Mouse (Mus musculus): ENCODE data around the gene Slc5a12. TPM values are rescaled to one million over a fixed set of nuclear protein-coding genes. Genes with fewer than 3 reads are reported as not detected.

The Slc5a12 gene
- total RNA-seq (2014; rRNA removed) = not detected in 2 replicates
- not detected in 2 replicates for polyA plus RNA-seq (2015; fragmentation: Nextera tagmentation; extraction: Ambion mirVana)

GRCm38 (mm10) chr2:110596932-110597331, at the start of gene Slc5a12:
TSS of gene Slc5a12 (plus strand) at chr2:110597298.
- 73% methylated on average over 2 of the region's 2 CpGs for WGBS
- H3K27me3 ChIP-seq (ENCODE audit: insufficient read depth, low read length) = no peaks in the 10 kb centered on the region
- ATAC-seq = no peak

GRCm38 (mm10) chr2:110556098-110556497, 41.0 kb upstream of the Slc5a12 start:
- no peaks in the 10 kb centered on the region for H3K4me1 ChIP-seq (ENCODE audit: insufficient read depth, low read length)

More at GRCm38 (mm10) chr2:110596932-110597331, at the start of gene Slc5a12:
- H3K36me3 ChIP-seq (ENCODE audit: insufficient read depth, low read length) = no peaks in the 10 kb centered on the region
- no peak within 1 kb of the TSS for H3K4me2 ChIP-seq (ENCODE audit: low read depth, low read length)
- no peak for TF ChIP-seq CTCF (IDR thresholded peaks at IDR 0.05; ENCODE audit: low read depth)
- no peak for DNase-seq (ENCODE audit: low spot score)
- no peak within 1 kb of the TSS for H3K27ac ChIP-seq
- no peaks in the 10 kb centered on the region for H3K4me1 ChIP-seq (ENCODE audit: insufficient read depth, low read length)
- H3K9ac ChIP-seq (replicated peaks; ENCODE audit: low read length) = no peak within 1 kb of the TSS
- no peaks in the 10 kb centered on the region for H3K9me3 ChIP-seq (ENCODE audit: low read length)
- H3K4me3 ChIP-seq (ENCODE audit: low read length) = no peak within 1 kb of the TSS

GRCm38 (mm10) chr2:110562621-110563020, 34.5 kb upstream of the Slc5a12 start:
- Histone ChIP-seq H3K9ac (replicated peaks; ENCODE audit: low read length) (no peak overlapping the region), H3K27me3 (ENCODE audit: insufficient read depth, low read length) (no peaks in the 10 kb centered on the region), H3K4me2 (ENCODE audit: low read depth, low read length) (no peak overlapping the region), H3K9me3 (ENCODE audit: low read length) (no peaks in the 10 kb centered on the region), H3K4me3 (ENCODE audit: low read length) (no peak overlapping the region), H3K36me3 (ENCODE audit: insufficient read depth, low read length) (no peaks in the 10 kb centered on the region), H3K4me1 (ENCODE audit: insufficient read depth, low read length) (no peaks in the 10 kb centered on the region), H3K27ac (no peak overlapping the region)
- TF ChIP-seq CTCF (IDR thresholded peaks at IDR 0.05; ENCODE audit: low read depth) = no peak
- 70% methylated on average over 2 of the region's 2 CpGs for WGBS
- ATAC-seq = no peak
- no peak for DNase-seq (ENCODE audit: low spot score)

More at GRCm38 (mm10) chr2:110556098-110556497, 41.0 kb upstream of the Slc5a12 start:
- Histone ChIP-seq H3K9ac (replicated peaks; ENCODE audit: low read length) (no peak overlapping the region), H3K36me3 (ENCODE audit: insufficient read depth, low read length) (no peaks in the 10 kb centered on the region), H3K27ac (no peak overlapping the region), H3K27me3 (ENCODE audit: insufficient read depth, low read length) (no peaks in the 10 kb centered on the region), H3K9me3 (ENCODE audit: low read length) (no peaks in the 10 kb centered on the region), H3K4me3 (ENCODE audit: low read length) (no peak overlapping the region), H3K4me2 (ENCODE audit: low read depth, low read length) (no peak overlapping the region)
- 89% methylated on average over 1 of the region's 1 CpGs for WGBS
- no peak for TF ChIP-seq CTCF (IDR thresholded peaks at IDR 0.05; ENCODE audit: low read depth)
- DNase-seq (ENCODE audit: low spot score) (no peak), ATAC-seq (no peak)

- H3K27me3 ChIP-seq (ENCODE audit: insufficient read depth, low read length) = no peaks in the 10 kb centered on the region
- ATAC-seq = peak; percentile 89
- WGBS = 40% methylated on average over 5 of the region's 5 CpGs
These were observed 32.1 kb upstream of the Slc5a12 start for GRCm38 (mm10) chr2:110564673-110565627.

GRCm38 (mm10) chr2:110586692-110587091, 10.4 kb upstream of the Slc5a12 start:
- DNase-seq (ENCODE audit: low spot score) (no peak), ATAC-seq (no peak)
- Histone ChIP-seq H3K9ac (replicated peaks; ENCODE audit: low read length) (no peak overlapping the region), H3K27me3 (ENCODE audit: insufficient read depth, low read length) (no peaks in the 10 kb centered on the region), H3K4me1 (ENCODE audit: insufficient read depth, low read length) (no peaks in the 10 kb centered on the region), H3K4me3 (ENCODE audit: low read length) (no peak overlapping the region), H3K36me3 (ENCODE audit: insufficient read depth, low read length) (no peaks in the 10 kb centered on the region), H3K27ac (no peak overlapping the region), H3K4me2 (ENCODE audit: low read depth, low read length) (no peak overlapping the region), H3K9me3 (ENCODE audit: low read length) (no peaks in the 10 kb centered on the region)
- no peak for TF ChIP-seq CTCF (IDR thresholded peaks at IDR 0.05; ENCODE audit: low read depth)
- 89% methylated on average over 6 of the region's 6 CpGs for WGBS

More at GRCm38 (mm10) chr2:110564673-110565627, 32.1 kb upstream of the Slc5a12 start:
- peak; percentile 84 for TF ChIP-seq CTCF (IDR thresholded peaks at IDR 0.05; ENCODE audit: low read depth)
- no peaks in the 10 kb centered on the region for H3K4me1 ChIP-seq (ENCODE audit: insufficient read depth, low read length)
- H3K27ac ChIP-seq = no peak overlapping the region
- H3K9me3 ChIP-seq (ENCODE audit: low read length) = no peaks in the 10 kb centered on the region
- H3K4me2 ChIP-seq (ENCODE audit: low read depth, low read length) = no peak overlapping the region
- no peak overlapping the region for H3K4me3 ChIP-seq (ENCODE audit: low read length)
- no peaks in the 10 kb centered on the region for H3K36me3 ChIP-seq (ENCODE audit: insufficient read depth, low read length)
- DNase-seq (ENCODE audit: low spot score) = peak; percentile 93
- no peak overlapping the region for H3K9ac ChIP-seq (replicated peaks; ENCODE audit: low read length)

- Histone ChIP-seq H3K4me1 (ENCODE audit: insufficient read depth, low read length) (no peaks in the 10 kb centered on the region), H3K9ac (replicated peaks; ENCODE audit: low read length) (no peak overlapping the region), H3K4me2 (ENCODE audit: low read depth, low read length) (no peak overlapping the region), H3K27ac (no peak overlapping the region), H3K4me3 (ENCODE audit: low read length) (no peak overlapping the region), H3K27me3 (ENCODE audit: insufficient read depth, low read length) (no peaks in the 10 kb centered on the region), H3K9me3 (ENCODE audit: low read length) (no peaks in the 10 kb centered on the region), H3K36me3 (ENCODE audit: insufficient read depth, low read length) (no peaks in the 10 kb centered on the region)
- DNase-seq (ENCODE audit: low spot score) (no peak), ATAC-seq (no peak)
- 88% methylated on average over 1 of the region's 1 CpGs for whole genome bisulfite sequencing
- no peak for TF ChIP-seq CTCF (IDR thresholded peaks at IDR 0.05; ENCODE audit: low read depth)
These were observed 7.1 kb upstream of the Slc5a12 start for GRCm38 (mm10) chr2:110590007-110590406.

- DNase-seq (ENCODE audit: low spot score) = no peak
- no peak overlapping the region for H3K9ac ChIP-seq (replicated peaks; ENCODE audit: low read length)
- H3K9me3 ChIP-seq (ENCODE audit: low read length) = no peaks in the 10 kb centered on the region
- H3K4me3 ChIP-seq (ENCODE audit: low read length) = no peak overlapping the region
- H3K27ac ChIP-seq = no peak overlapping the region
- H3K27me3 ChIP-seq (ENCODE audit: insufficient read depth, low read length) = no peaks in the 10 kb centered on the region
- H3K4me2 ChIP-seq (ENCODE audit: low read depth, low read length) = no peak overlapping the region
- no peak for TF ChIP-seq CTCF (IDR thresholded peaks at IDR 0.05; ENCODE audit: low read depth)
- ATAC-seq = no peak
- H3K36me3 ChIP-seq (ENCODE audit: insufficient read depth, low read length) = no peaks in the 10 kb centered on the region
- H3K4me1 ChIP-seq (ENCODE audit: insufficient read depth, low read length) = no peaks in the 10 kb centered on the region
- 82% methylated on average over 3 of the region's 3 CpGs for WGBS
These were observed 4.8 kb upstream of the Slc5a12 start for GRCm38 (mm10) chr2:110592276-110592675.
